Comparison of ENCODE assay signal across 27 mouse cellular contexts in genomic region chr15:97696616-97697015, GRCm38 (mm10). TPM values are rescaled to one million over a fixed set of nuclear protein-coding genes. Genes with fewer than 3 reads are reported as not detected.
"Had no signal": no experiment of that assay in that cellular context is flagged by ENCODE, and none has a peak within 500 bp of the region (broad histone marks: within the 10 kb centered on the region; RNA-seq: fewer than 3 reads in every experiment).

No protein-coding gene starts in this region.

- H3K9ac ChIP-seq: heart, embryonic 12.5 days; hindbrain, embryonic 12.5 days; hindbrain, embryonic 14.5 days; intestine, embryonic 15.5 days; kidney, embryonic 15.5 days; limb, embryonic 12.5 days; liver, embryonic 13.5 days; liver, embryonic 15.5 days had no signal

- H3K4me2 ChIP-seq: heart, embryonic 12.5 days; hindbrain, embryonic 12.5 days; hindbrain, embryonic 14.5 days; intestine, embryonic 15.5 days; kidney, embryonic 15.5 days; limb, embryonic 12.5 days; liver, embryonic 11.5 days; liver, embryonic 13.5 days; liver, embryonic 15.5 days had no signal

- DNase-seq: gastrocnemius, adult 2 months; gastrocnemius, postnatal 10 days; gastrocnemius, postnatal 25 days; heart, adult 2 months; heart, postnatal 10 days; heart, postnatal 4 days; kidney, adult 18-20 months; kidney, adult 9 months; kidney, postnatal 14 days; kidney, postnatal 36 days; liver; liver, embryonic 13.5 days had no signal

- ATAC-seq: hindbrain, embryonic 16.5 days; inflammation-experienced regulatory T-cells, adult 6 months; intestine, embryonic 15.5 days; intestine, postnatal 0 days had no signal

- H3K9me3 ChIP-seq: heart, embryonic 12.5 days; hindbrain, embryonic 10.5 days; hindbrain, embryonic 12.5 days; intestine, embryonic 15.5 days; kidney, embryonic 15.5 days; limb, embryonic 10.5 days; limb, embryonic 12.5 days; liver, embryonic 13.5 days; liver, embryonic 15.5 days had no signal

- H3K27ac ChIP-seq: gastrocnemius, adult 2 months; heart, adult 2 months; hindbrain, embryonic 10.5 days; hindbrain, embryonic 12.5 days; hindbrain, embryonic 14.5 days; intestine, embryonic 15.5 days; kidney, embryonic 15.5 days; layer of hippocampus, adult 2 months; left cerebral cortex, adult 2 months; limb, embryonic 10.5 days; limb, embryonic 12.5 days; liver, embryonic 13.5 days; liver, embryonic 15.5 days had no signal

- H3K4me3 ChIP-seq: gastrocnemius, adult 2 months; heart, adult 2 months; heart, embryonic 12.5 days; hindbrain, embryonic 10.5 days; hindbrain, embryonic 12.5 days; intestine, embryonic 15.5 days; kidney, embryonic 15.5 days; layer of hippocampus, adult 2 months; left cerebral cortex, adult 2 months; limb, embryonic 10.5 days; limb, embryonic 12.5 days; liver, embryonic 13.5 days; liver, embryonic 15.5 days had no signal

- H3K27me3 ChIP-seq: heart, embryonic 12.5 days; hindbrain, embryonic 12.5 days; intestine, embryonic 15.5 days; kidney, embryonic 15.5 days; limb, embryonic 12.5 days; liver, embryonic 13.5 days; liver, embryonic 15.5 days had no signal

- H3K4me1 ChIP-seq: heart, embryonic 12.5 days; hindbrain, embryonic 10.5 days; hindbrain, embryonic 12.5 days; intestine, embryonic 15.5 days; kidney, embryonic 15.5 days; limb, embryonic 10.5 days; limb, embryonic 12.5 days; liver, embryonic 13.5 days; liver, embryonic 15.5 days had no signal

RNA-seq across cellular contexts. Expression of gene Endou, which starts 34.5 kb away (rescaled TPM):
- polyA plus RNA-seq: inflammation-experienced regulatory T-cells, adult 6 months; liver, embryonic 11.5 days; liver, embryonic 13.5 days had no signal
